Mouse (Mus musculus): ENCODE results near the gene Hist2h3c2. TPM values are rescaled to one million over a fixed set of nuclear protein-coding genes. Genes with fewer than 3 reads are reported as not detected.

The Hist2h3c2 gene
- polyA plus RNA-seq, 1 experiment from 2014 or later: 2.7 TPM

DNA sequence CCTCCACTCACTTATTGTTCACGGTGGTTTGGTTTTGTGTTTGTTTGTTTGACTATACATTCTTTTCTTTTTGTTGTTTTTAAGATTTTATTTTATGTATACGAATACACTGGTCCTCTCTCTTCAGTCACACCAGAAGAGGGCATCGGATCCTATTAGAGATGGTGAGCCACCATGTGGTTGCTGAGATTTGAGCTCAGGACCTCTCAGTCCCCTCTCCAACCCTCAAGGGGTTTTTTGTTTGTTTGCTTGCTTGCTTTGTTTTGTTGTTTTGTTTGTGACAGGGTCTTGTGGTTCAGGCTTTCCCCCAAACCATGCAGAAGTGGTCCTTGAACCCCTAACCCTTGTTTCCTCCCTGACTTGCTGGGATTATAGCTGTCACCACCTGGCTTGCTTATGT is 22.7 kb upstream of the Hist2h3c2 start:
- H3K9me3 ChIP-seq (replicated peaks; ENCODE audit: control insufficient read depth, low read length): no peaks in the 10 kb centered on the region
- peak overlapping the region; percentile 91 for H3K4me2 ChIP-seq (ENCODE audit: low read depth, low read length)
- H3K4me1 ChIP-seq (ENCODE audit: control insufficient read depth, insufficient read depth, low read length): peaks cover 17% of the 10 kb centered on the region
- H3K4me3 ChIP-seq (ENCODE audit: low read length): peak overlapping the region; percentile 71
- peak overlapping the region; percentile 87 for H3K9ac ChIP-seq (ENCODE audit: low read length)
- no peaks in the 10 kb centered on the region; the same call in 1 of the 2 replicates for H3K27me3 ChIP-seq (ENCODE audit: control insufficient read depth, insufficient read depth, low read length)
- no peak for ATAC-seq (replicated peaks; ENCODE audit: extremely low read depth, insufficient read depth, low FRiP score)
- no peaks in the 10 kb centered on the region for H3K36me3 ChIP-seq (ENCODE audit: control insufficient read depth, insufficient read depth)
- peak overlapping the region; percentile 98 for H3K27ac ChIP-seq (ENCODE audit: low read length)
- WGBS: 55% methylated on average over 3 of the region's 3 CpGs

- H3K27me3 ChIP-seq (ENCODE audit: control insufficient read depth, insufficient read depth, low read length): no peaks in the 10 kb centered on the region; the same call in 1 of the 2 replicates
- 83% methylated on average over 5 of the region's 5 CpGs for WGBS
- H3K4me1 ChIP-seq (ENCODE audit: control insufficient read depth, insufficient read depth, low read length): peaks cover 17% of the 10 kb centered on the region
- no peak overlapping the region for H3K27ac ChIP-seq (ENCODE audit: low read length)
- no peak overlapping the region for H3K4me2 ChIP-seq (ENCODE audit: low read depth, low read length)
- no peaks in the 10 kb centered on the region for H3K36me3 ChIP-seq (ENCODE audit: control insufficient read depth, insufficient read depth)
- no peak for ATAC-seq (replicated peaks; ENCODE audit: extremely low read depth, insufficient read depth, low FRiP score)
- H3K9me3 ChIP-seq (replicated peaks; ENCODE audit: control insufficient read depth, low read length): no peaks in the 10 kb centered on the region
- H3K4me3 ChIP-seq (ENCODE audit: low read length): no peak overlapping the region
- no peak overlapping the region for H3K9ac ChIP-seq (ENCODE audit: low read length)
These were observed 21.3 kb upstream of the Hist2h3c2 start for GRCm38 (mm10) chr3:96260220-96260619.

DNA sequence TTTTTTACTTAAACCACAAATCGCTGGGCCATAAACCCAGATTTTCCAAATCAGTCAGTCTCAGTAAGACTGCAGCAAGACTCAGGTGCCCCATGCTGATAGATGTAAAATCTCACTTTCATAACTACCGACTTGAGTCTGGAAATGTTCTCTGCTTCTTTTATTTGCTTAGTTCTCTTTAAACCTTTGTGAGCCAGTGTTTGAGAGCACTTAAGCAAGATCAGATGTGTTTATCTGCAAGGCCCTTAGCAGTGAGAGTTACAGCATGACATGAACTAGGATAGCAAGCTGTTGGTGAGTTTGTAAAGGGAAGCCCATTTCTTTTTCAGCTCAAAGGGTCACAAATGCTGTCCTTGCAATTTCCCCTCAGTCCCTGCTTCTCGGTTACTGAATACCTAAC is 18.3 kb upstream of the Hist2h3c2 start:
- Histone ChIP-seq H3K36me3 (ENCODE audit: control insufficient read depth, insufficient read depth) (no peaks in the 10 kb centered on the region), H3K9me3 (replicated peaks; ENCODE audit: control insufficient read depth, low read length) (no peaks in the 10 kb centered on the region), H3K27me3 (ENCODE audit: control insufficient read depth, insufficient read depth, low read length) (no peaks in the 10 kb centered on the region; the same call in 1 of the 2 replicates), H3K9ac (ENCODE audit: low read length) (no peak overlapping the region), H3K4me3 (ENCODE audit: low read length) (no peak overlapping the region), H3K27ac (ENCODE audit: low read length) (no peak overlapping the region), H3K4me2 (ENCODE audit: low read depth, low read length) (no peak overlapping the region), H3K4me1 (ENCODE audit: control insufficient read depth, insufficient read depth, low read length) (peaks cover 6% of the 10 kb centered on the region)
- WGBS: 59% methylated on average over 3 of the region's 3 CpGs
- no peak for ATAC-seq (replicated peaks; ENCODE audit: extremely low read depth, insufficient read depth, low FRiP score)

DNA sequence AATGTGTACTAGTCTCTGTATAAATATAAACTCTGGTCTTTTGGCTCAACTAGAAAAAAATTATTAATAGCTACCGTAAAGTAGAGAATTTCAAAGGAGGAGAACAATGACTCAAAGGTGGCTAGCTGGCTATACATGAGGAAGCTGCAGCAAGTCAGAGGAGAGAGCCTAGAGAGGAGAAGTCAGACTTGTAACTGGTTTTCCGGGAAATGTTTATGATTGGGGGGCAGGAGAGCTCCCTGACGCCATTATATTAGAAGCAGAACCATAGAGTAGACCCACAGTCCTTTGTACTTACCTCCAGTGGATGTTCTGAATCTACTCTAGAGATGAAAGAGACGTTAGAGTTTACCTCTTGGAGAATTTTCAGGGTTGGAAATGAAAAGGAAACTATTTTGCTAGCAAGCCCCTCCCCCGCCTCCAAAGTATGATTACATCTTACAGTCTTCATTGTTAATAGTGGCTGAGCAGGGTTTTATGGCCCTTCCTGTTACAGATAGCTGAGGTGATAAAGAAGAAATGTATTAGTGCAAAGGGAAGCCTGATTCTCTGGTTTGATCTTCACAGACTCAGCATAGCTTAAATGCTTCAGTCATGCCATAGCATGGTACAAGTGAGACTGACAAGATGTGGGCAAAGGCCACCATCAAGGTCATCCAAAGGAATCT is 17.1 kb upstream of the Hist2h3c2 start:
- WGBS: 75% methylated on average over 5 of the region's 5 CpGs
- Histone ChIP-seq H3K4me2 (ENCODE audit: low read depth, low read length) (no peak overlapping the region), H3K27ac (ENCODE audit: low read length) (no peak overlapping the region), H3K9ac (ENCODE audit: low read length) (no peak overlapping the region), H3K4me3 (ENCODE audit: low read length) (no peak overlapping the region), H3K9me3 (replicated peaks; ENCODE audit: control insufficient read depth, low read length) (no peaks in the 10 kb centered on the region), H3K4me1 (ENCODE audit: control insufficient read depth, insufficient read depth, low read length) (no peaks in the 10 kb centered on the region), H3K27me3 (ENCODE audit: control insufficient read depth, insufficient read depth, low read length) (no peaks in the 10 kb centered on the region; the same call in 1 of the 2 replicates), H3K36me3 (ENCODE audit: control insufficient read depth, insufficient read depth) (no peaks in the 10 kb centered on the region)
- no peak for ATAC-seq (replicated peaks; ENCODE audit: extremely low read depth, insufficient read depth, low FRiP score)

GRCm38 (mm10) chr3:96254683-96255355 is 15.9 kb upstream of the Hist2h3c2 start:
- Histone ChIP-seq H3K4me2 (ENCODE audit: low read depth, low read length) (no peak overlapping the region), H3K4me3 (ENCODE audit: low read length) (no peak overlapping the region), H3K9ac (ENCODE audit: low read length) (0 out of 2 replicates have a peak overlapping the region, but pooled peaks have one; percentile 37), H3K4me1 (ENCODE audit: control insufficient read depth, insufficient read depth, low read length) (peaks cover 2% of the 10 kb centered on the region; the same call in 1 of the 2 replicates), H3K27me3 (ENCODE audit: control insufficient read depth, insufficient read depth, low read length) (no peaks in the 10 kb centered on the region), H3K36me3 (ENCODE audit: control insufficient read depth, insufficient read depth) (no peaks in the 10 kb centered on the region), H3K9me3 (replicated peaks; ENCODE audit: control insufficient read depth, low read length) (no peaks in the 10 kb centered on the region), H3K27ac (ENCODE audit: low read length) (no peak overlapping the region)
- ATAC-seq (replicated peaks; ENCODE audit: extremely low read depth, insufficient read depth, low FRiP score): no peak; the same call in 1 of the 2 replicates
- whole genome bisulfite sequencing: 31% methylated on average over 10 of the region's 10 CpGs

DNA sequence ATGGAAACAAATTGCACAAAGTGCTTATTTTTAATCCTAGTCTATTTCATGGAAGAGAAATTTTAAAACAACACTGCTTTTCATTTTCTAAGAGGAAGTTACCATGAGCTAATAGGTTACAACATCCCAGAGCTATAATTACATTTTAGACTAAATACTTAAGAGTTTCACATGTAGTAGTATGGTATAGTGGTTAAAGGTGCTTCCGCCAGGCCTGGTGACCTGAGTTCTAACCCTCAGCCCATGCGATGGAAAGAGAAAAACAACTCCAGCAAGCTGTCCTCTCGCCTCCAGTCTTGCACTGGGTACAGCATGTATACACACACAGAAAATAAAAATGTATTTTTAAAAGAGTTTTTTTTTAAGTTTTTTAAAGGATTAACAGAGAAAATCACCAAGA is 12.9 kb upstream of the Hist2h3c2 start:
- Histone ChIP-seq H3K9me3 (replicated peaks; ENCODE audit: control insufficient read depth, low read length) (no peaks in the 10 kb centered on the region), H3K27me3 (ENCODE audit: control insufficient read depth, insufficient read depth, low read length) (no peaks in the 10 kb centered on the region), H3K9ac (ENCODE audit: low read length) (no peak overlapping the region), H3K4me2 (ENCODE audit: low read depth, low read length) (no peak overlapping the region), H3K4me1 (ENCODE audit: control insufficient read depth, insufficient read depth, low read length) (peaks cover 13% of the 10 kb centered on the region), H3K4me3 (ENCODE audit: low read length) (no peak overlapping the region), H3K36me3 (ENCODE audit: control insufficient read depth, insufficient read depth) (no peaks in the 10 kb centered on the region), H3K27ac (ENCODE audit: low read length) (no peak overlapping the region)
- 84% methylated on average over 3 of the region's 3 CpGs for WGBS
- ATAC-seq (replicated peaks; ENCODE audit: extremely low read depth, insufficient read depth, low FRiP score): no peak

DNA sequence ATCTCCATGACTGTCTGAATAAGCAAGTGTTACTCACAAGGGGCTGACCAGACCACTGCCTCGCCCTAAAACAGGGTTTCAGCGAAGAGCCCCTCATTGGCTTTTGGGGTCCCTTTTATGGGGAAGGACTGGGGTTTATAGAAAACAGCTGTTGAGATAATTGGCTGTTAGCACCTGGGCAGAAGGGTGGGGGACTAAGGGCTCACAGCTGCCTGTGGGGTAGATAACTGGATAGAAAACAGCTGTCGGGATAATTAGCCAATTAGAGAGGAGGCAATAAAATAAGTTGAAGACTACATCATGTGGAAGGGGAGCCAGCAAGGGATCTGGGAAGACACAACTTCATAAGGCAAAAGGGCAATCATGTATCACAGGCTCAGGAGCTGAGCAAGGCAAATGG is 12.0 kb upstream of the Hist2h3c2 start:
- 73% methylated on average over 3 of the region's 3 CpGs for WGBS
- Histone ChIP-seq H3K9me3 (replicated peaks; ENCODE audit: control insufficient read depth, low read length) (no peaks in the 10 kb centered on the region), H3K4me1 (ENCODE audit: control insufficient read depth, insufficient read depth, low read length) (peaks cover 13% of the 10 kb centered on the region), H3K36me3 (ENCODE audit: control insufficient read depth, insufficient read depth) (no peaks in the 10 kb centered on the region), H3K4me2 (ENCODE audit: low read depth, low read length) (no peak overlapping the region), H3K9ac (ENCODE audit: low read length) (no peak overlapping the region), H3K27me3 (ENCODE audit: control insufficient read depth, insufficient read depth, low read length) (no peaks in the 10 kb centered on the region), H3K27ac (ENCODE audit: low read length) (no peak overlapping the region), H3K4me3 (ENCODE audit: low read length) (no peak overlapping the region)
- ATAC-seq (replicated peaks; ENCODE audit: extremely low read depth, insufficient read depth, low FRiP score): no peak

DNA sequence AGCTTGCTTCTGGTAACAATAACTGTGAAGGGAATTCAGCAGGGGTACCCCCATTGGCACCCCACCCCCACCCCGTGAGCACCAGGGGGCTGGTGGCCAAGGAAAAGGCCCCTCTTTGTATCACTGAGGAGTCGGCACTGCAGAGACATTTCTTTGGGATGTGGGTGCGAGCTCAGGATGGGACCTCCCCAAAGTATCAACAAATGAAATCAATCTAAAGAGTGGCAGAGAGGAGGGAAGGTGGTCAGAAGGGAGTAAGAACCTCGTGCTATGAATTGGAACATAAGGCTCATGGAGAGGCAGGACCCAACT is 10.1 kb upstream of the Hist2h3c2 start:
- ATAC-seq (replicated peaks; ENCODE audit: extremely low read depth, insufficient read depth, low FRiP score): no peak
- no peak overlapping the region for H3K27ac ChIP-seq (ENCODE audit: low read length)
- H3K9ac ChIP-seq (ENCODE audit: low read length): no peak overlapping the region
- H3K27me3 ChIP-seq (ENCODE audit: control insufficient read depth, insufficient read depth, low read length): no peaks in the 10 kb centered on the region
- peaks cover 20% of the 10 kb centered on the region for H3K4me1 ChIP-seq (ENCODE audit: control insufficient read depth, insufficient read depth, low read length)
- H3K4me2 ChIP-seq (ENCODE audit: low read depth, low read length): peak overlapping the region; percentile 63; the same call in 1 of the 2 replicates
- H3K36me3 ChIP-seq (ENCODE audit: control insufficient read depth, insufficient read depth): no peaks in the 10 kb centered on the region
- no peak overlapping the region for H3K4me3 ChIP-seq (ENCODE audit: low read length)
- no peaks in the 10 kb centered on the region for H3K9me3 ChIP-seq (replicated peaks; ENCODE audit: control insufficient read depth, low read length)
- WGBS: 57% methylated on average over 4 of the region's 4 CpGs
